In the genomic region with DNA sequence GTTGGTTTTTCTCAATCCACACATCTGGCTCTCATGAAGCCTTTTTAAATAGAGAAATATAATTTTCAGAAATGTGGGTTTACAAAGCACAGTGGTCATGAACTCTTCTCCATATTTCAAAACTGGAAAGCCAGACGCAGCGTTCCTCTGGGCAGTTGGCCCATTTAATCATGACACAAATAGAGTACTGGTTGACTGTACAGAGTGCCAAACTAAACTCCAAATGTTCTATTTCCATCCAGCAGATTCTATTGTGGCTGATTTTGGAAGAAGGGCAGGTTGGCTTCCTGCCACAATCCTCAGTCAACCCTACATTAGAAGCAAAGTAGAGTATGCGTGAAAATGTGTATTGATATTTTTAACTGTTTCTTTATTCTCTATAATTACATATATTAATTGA, we compare ENCODE assay signal across 9 mouse cellular contexts.
DNase-seq lines count a peak whose midpoint lies in the region; ATAC-seq and TF ChIP-seq lines count a peak whose summit lies in the region.
"Had no signal": no experiment of that assay in that cellular context is flagged by ENCODE, and none has a peak within 500 bp of the region (broad histone marks: within the 10 kb centered on the region; RNA-seq: fewer than 3 reads in every experiment).

No protein-coding gene starts in this region.

- intact Hi-C loops in heart, adult 2 months (cut with DNase I) = no loop called here
- intact Hi-C loops in heart, postnatal 25 days (cut with DNase I) = no loop called here

- no peaks in the 10 kb centered on the region for H3K27me3 ChIP-seq in heart, adult 2 months (ENCODE audit: control insufficient read depth, insufficient read depth, low read length)
- no peaks in the 10 kb centered on the region for H3K27me3 ChIP-seq in cerebellum, adult 2 months (ENCODE audit: control insufficient read depth, insufficient read depth, low read length)
- H3K27me3 ChIP-seq: heart, embryonic 13.5 days had no signal

- H3K9ac ChIP-seq in heart, adult 2 months (ENCODE audit: low read depth, low read length) = no peak overlapping the region
- H3K9ac ChIP-seq: heart, embryonic 13.5 days had no signal

- peak overlapping the region; percentile 47 for H3K27ac ChIP-seq in heart, adult 2 months
- H3K27ac ChIP-seq in cerebellum, adult 2 months (ENCODE audit: insufficient read depth, low read length) = no peak overlapping the region
- H3K27ac ChIP-seq: heart, embryonic 13.5 days had no signal

- DNase-seq in heart, adult 2 months = peak; percentile 34 to 61
- DNase-seq in heart, postnatal 25 days (ENCODE audit: low spot score) = no peak
- peak; percentile 88 for DNase-seq in Muller cell, postnatal 12 days (ENCODE audit: inconsistent ontology term)
- DNase-seq in cerebellum, adult 2 months = peak; percentile 59 to 82
- DNase-seq in layer of hippocampus, postnatal 10 days (ENCODE audit: low spot score in 2 of 2) = peak; percentile 49 to 67
- DNase-seq in testis, postnatal 14 days (ENCODE audit: low spot score) = no peak
- DNase-seq in urinary bladder, adult 2 months (ENCODE audit: low spot score) = no peak

- H3K79me2 ChIP-seq in heart, adult 2 months (replicated peaks; ENCODE audit: control insufficient read depth, insufficient read depth, low read length) = no peaks in the 10 kb centered on the region

- no peak overlapping the region for H3K4me3 ChIP-seq in heart, adult 2 months
- no peak overlapping the region for H3K4me3 ChIP-seq in cerebellum, adult 2 months (replicated peaks; ENCODE audit: insufficient read depth, low read depth, low read length)
- H3K4me3 ChIP-seq: heart, embryonic 13.5 days had no signal

- no peaks in the 10 kb centered on the region for H3K4me1 ChIP-seq in heart, adult 2 months (ENCODE audit: control insufficient read depth, insufficient read depth, low read length)
- H3K4me1 ChIP-seq in cerebellum, adult 2 months (ENCODE audit: control insufficient read depth, insufficient read depth, low read length) = peaks cover 5% of the 10 kb centered on the region; the same call in 1 of the 2 replicates
- H3K4me1 ChIP-seq: heart, embryonic 13.5 days had no signal

- TF ChIP-seq EP300 in heart, adult 2 months (IDR thresholded peaks at IDR 0.05; ENCODE audit: insufficient read depth, low read depth, low read length) = no peak

- TF ChIP-seq POLR2A in heart, adult 2 months (IDR thresholded peaks at IDR 0.05; ENCODE audit: insufficient read depth, low read depth, low read length) = no peak
- no peak for TF ChIP-seq POLR2A in cerebellum, adult 2 months (IDR thresholded peaks at IDR 0.05; ENCODE audit: borderline replicate concordance, insufficient read depth, low read length)

- no peak for TF ChIP-seq CTCF in heart, adult 2 months (IDR thresholded peaks at IDR 0.05)
- no peak for TF ChIP-seq CTCF in cerebellum, adult 2 months (IDR thresholded peaks at IDR 0.05; ENCODE audit: borderline replicate concordance, insufficient read depth, low read depth, low read length)

- WGBS in heart, adult 2 months = 24% methylated on average over 3 of the region's 3 CpGs
- WGBS in cerebellum, adult 2 months = 7% methylated on average over 3 of the region's 3 CpGs

- no peak for ATAC-seq in monocyte, adult 5-6 weeks (replicated peaks; ENCODE audit: insufficient number of reproducible peaks, low FRiP score, low TSS enrichment, poor library complexity, severe bottlenecking)

- H3K36me3 ChIP-seq in heart, adult 2 months (ENCODE audit: control insufficient read depth, insufficient read depth, low read length) = no peaks in the 10 kb centered on the region
- H3K36me3 ChIP-seq: heart, embryonic 13.5 days had no signal

Comparison
In these comparisons a context has a peak if more than half of its experiments do, and no peak if none do; other contexts are left out.
1. DNase-seq: peak in heart, adult 2 months (2 of 2), Muller cell, postnatal 12 days (single experiment), cerebellum, adult 2 months (2 of 2) and layer of hippocampus, postnatal 10 days (2 of 2); none in heart, postnatal 25 days (single experiment), testis, postnatal 14 days (single experiment) and urinary bladder, adult 2 months (single experiment).